Mouse (Mus musculus) heart, embryonic 15.5 days (tissue): ENCODE results near the gene Ttc22. TPM values are rescaled to one million over a fixed set of nuclear protein-coding genes. Genes with fewer than 3 reads are reported as not detected.

Source experiments
- ATAC-seq: fragments of 200-750 bp; cut with Nextera tagmentation; replicated peaks from 2 replicates; pipeline ENCODE4 v1.8.0; 2017; ENCODE audit warnings: low read depth, moderate TSS enrichment; ENCODE audit not compliant: insufficient number of reproducible peaks, insufficient read depth, low FRiP score
- H3K27ac ChIP-seq: fragments of 300-500 bp; sonication (generic); 2 replicates; pipeline ENCODE4 v1.5.1; 2015; ENCODE audit warnings: mild to moderate bottlenecking, inconsistent platforms
- H3K27me3 ChIP-seq: fragments of 300-500 bp; sonication (generic); 2 replicates; pipeline ENCODE4 v1.6.1; 2015; ENCODE audit warnings: inconsistent platforms
- H3K36me3 ChIP-seq: fragments of 300-500 bp; sonication (generic); 2 replicates; pipeline ENCODE4 v1.6.1; 2015; ENCODE audit warnings: mild to moderate bottlenecking, inconsistent platforms
- H3K4me1 ChIP-seq: fragments of 300-500 bp; sonication (generic); replicated peaks from 2 replicates; pipeline ENCODE4 v1.6.1; 2015; ENCODE audit warnings: inconsistent platforms
- H3K4me2 ChIP-seq: fragments of 300-500 bp; sonication (generic); 2 replicates; pipeline ENCODE4 v1.6.1; 2015; ENCODE audit warnings: inconsistent platforms, mild to moderate bottlenecking, moderate library complexity
- H3K4me3 ChIP-seq: fragments of 300-500 bp; sonication (generic); 2 replicates; pipeline ENCODE4 v1.5.1; 2015; ENCODE audit warnings: mild to moderate bottlenecking, inconsistent platforms
- H3K9ac ChIP-seq: fragments of 300-500 bp; sonication (generic); 2 replicates; pipeline ENCODE4 v1.6.1; 2015; ENCODE audit warnings: mild to moderate bottlenecking, inconsistent platforms
- H3K9me3 ChIP-seq: fragments of 300-500 bp; sonication (generic); replicated peaks from 2 replicates; pipeline ENCODE4 v1.6.1; 2016; ENCODE audit warnings: inconsistent platforms
- WGBS: fragments of 180-500 bp; shearing (Covaris S2); methylation state at CpG from one replicate; pipeline ENCODE4 v1.1.7; 2015; ENCODE audit warnings: mixed read lengths; 5-methylcytosine and 5-hydroxymethylcytosine counted together
- polyA plus RNA-seq: library from polyadenylated mRNA; unstranded; fragments of >200 nt; fragmentation: Nextera tagmentation; extraction: Ambion mirVana; gene quantifications from 2 replicates; pipeline ENCODE4 v1.2.1, GENCODE M21; 2015

Gene Ttc22
- polyA plus RNA-seq, 1 experiment from 2014 or later: 0.47 TPM

DNA sequence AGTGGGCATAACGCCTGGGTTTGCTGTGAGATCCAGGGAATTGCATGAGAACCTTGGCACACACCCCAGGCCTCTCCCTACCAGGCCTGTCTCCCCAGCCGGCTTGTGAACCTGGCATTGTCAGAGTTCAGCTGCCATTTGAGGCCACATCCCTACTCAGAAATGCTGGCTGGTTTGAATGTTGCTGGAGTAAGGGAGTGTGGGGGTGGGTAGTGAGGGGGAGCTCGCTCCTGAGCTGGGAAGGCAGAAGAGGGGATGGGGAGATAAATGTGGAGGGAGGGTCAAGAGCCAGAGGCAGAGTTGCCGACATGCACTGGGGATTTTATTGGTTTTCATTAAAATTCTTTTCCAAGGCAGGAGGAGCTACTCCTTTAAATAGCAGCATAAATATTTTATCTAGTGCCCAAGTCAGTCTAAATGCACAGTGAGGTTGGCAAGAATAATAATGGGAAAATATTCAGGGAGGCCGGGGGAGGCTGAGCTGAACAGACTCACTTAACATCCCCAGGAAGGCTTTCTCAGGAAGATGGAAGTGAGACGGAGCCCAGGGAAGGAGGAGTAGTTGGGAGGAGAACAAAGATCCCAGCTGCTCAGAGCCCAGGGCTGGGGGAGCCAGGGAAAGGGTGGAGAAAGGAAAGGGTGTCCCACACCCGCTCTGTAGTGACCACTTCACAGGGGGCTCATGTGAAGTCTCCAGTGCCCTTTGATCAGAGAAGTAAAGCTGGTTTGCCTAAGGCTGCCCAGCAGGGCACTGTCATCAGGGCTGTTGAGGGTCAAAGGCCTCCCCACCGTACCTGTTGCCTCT is 11.3 kb downstream of the Ttc22 start:
- Histone ChIP-seq H3K27ac (peak overlapping the region; percentile 46; the same call in 1 of the 2 replicates), H3K36me3 (no peaks in the 10 kb centered on the region), H3K4me1 (0 out of 2 replicates have a peak, but pooled peaks cover 11% of the 10 kb centered on the region), H3K4me3 (no peak overlapping the region), H3K27me3 (peaks cover 19% of the 10 kb centered on the region), H3K9me3 (no peaks in the 10 kb centered on the region), H3K9ac (no peak overlapping the region), H3K4me2 (no peak overlapping the region)
- WGBS: 28% methylated on average over 8 of the region's 8 CpGs
- no peak for ATAC-seq

DNA sequence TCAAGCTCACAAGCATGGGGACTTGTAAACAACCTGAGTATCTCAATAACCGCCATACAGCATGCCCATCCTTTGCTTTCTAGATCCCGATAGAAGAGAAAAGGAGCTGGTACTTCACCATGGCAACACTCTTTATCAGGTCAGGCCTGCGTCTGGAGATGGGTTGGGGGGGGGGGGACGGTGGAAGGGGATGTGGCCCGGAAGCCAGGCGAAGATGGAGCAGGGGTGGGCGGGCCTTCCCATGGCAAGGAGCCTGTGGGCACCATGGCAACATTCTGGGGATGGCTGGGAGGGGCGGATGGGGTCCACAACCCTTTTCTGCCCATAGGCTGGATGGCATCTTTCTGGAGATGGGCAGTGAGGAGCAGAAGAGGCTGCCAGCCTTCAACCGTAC is 11.9 kb downstream of the Ttc22 start:
- no peak overlapping the region for H3K4me3 ChIP-seq
- H3K36me3 ChIP-seq: no peaks in the 10 kb centered on the region
- 0 out of 2 replicates have a peak, but pooled peaks cover 11% of the 10 kb centered on the region for H3K4me1 ChIP-seq
- no peak for ATAC-seq
- H3K9me3 ChIP-seq: no peaks in the 10 kb centered on the region
- 35% methylated on average over 9 of the region's 9 CpGs for WGBS
- H3K27me3 ChIP-seq: peaks cover 17% of the 10 kb centered on the region
- H3K27ac ChIP-seq: peak overlapping the region; percentile 46; the same call in 1 of the 2 replicates
- no peak overlapping the region for H3K4me2 ChIP-seq
- no peak overlapping the region for H3K9ac ChIP-seq

DNA sequence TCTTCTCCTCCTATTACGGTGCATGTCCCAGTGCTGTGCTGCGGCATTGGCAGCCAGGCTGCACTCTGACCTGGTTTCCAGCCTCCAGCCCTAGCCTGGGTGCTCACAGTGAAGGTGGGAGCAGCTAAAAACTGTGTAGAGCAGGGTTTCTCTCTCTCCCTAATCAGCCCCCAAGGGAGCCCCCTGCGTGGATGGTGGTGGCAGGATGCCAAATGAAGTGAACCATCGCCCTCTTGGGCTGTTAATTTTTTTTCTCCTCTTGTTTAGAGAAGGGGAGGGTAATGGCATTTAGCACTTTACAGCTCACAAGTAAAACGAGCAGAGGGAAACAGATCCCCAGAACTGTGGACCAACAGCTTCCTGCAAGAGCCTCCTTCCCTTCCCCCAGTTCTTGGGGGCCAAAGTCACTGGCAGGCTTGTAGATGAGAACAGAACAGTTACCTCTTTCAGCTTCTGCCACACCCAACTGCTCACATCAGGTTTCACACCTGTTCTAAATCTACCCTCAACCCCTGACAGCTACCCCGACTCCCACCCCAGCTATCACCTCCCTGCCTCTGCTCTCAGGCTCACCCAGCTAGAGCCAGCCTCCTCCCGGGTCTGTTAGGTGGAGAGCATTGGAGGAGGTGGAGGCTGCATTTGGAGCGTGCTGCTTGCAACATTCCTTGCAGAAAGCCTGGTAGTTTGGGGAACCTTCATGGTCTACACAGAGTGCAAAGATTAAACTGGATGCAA is 21.4 kb downstream of the Ttc22 start:
- H3K4me1 ChIP-seq: peaks cover 7% of the 10 kb centered on the region
- no peak overlapping the region for H3K9ac ChIP-seq
- 19% methylated on average over 8 of the region's 8 CpGs for WGBS
- H3K9me3 ChIP-seq: no peaks in the 10 kb centered on the region
- H3K4me3 ChIP-seq: no peak overlapping the region
- peaks cover 10% of the 10 kb centered on the region for H3K27me3 ChIP-seq
- no peak for ATAC-seq
- no peaks in the 10 kb centered on the region for H3K36me3 ChIP-seq
- H3K27ac ChIP-seq: no peak overlapping the region
- no peak overlapping the region for H3K4me2 ChIP-seq

DNA sequence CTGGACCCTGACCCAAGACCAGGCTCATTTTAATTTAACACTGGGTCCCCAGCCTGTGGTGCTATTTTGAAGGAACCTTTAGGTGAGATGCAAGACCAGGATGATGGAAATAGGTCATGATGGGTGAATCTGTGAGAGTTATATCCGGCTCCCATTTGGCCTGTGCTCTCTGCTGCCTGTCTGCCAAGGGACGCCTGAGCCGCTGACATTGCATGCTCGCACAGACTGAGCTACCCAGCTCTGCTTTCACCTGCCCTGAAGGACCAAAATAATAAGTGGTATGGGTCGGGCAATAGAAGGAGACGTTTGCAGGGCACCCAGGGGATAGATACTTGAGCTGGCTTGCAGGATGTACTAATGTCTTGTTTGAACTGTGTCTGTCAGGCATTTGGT is 22.0 kb downstream of the Ttc22 start:
- no peak overlapping the region for H3K9ac ChIP-seq
- WGBS: 59% methylated on average over 6 of the region's 6 CpGs

DNA sequence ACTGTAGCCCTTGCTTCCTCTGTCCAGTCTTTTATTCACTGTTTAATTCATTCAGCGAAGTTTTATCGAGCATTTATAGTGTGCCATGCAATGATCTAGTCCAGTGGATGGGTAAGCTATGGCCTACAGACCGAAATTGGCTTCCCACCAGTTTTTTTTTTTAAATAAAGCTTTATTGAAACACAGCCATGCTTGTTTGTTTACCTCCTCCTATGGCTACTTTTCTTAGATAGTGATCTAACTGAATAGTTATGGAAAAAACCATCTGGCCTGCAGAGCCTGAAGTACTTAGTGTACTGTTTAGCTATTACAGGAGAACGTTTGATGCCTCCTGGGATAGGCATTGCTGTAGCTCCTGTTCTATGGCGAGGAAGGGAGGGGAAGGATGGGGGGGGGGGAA is 23.6 kb downstream of the Ttc22 start:
- no peak overlapping the region for H3K27ac ChIP-seq
- ATAC-seq: no peak
- peaks cover 7% of the 10 kb centered on the region for H3K4me1 ChIP-seq
- no peaks in the 10 kb centered on the region for H3K36me3 ChIP-seq
- no peak overlapping the region for H3K4me2 ChIP-seq
- H3K27me3 ChIP-seq: peaks cover 19% of the 10 kb centered on the region
- H3K4me3 ChIP-seq: no peak overlapping the region
- no peak overlapping the region for H3K9ac ChIP-seq
- H3K9me3 ChIP-seq: no peaks in the 10 kb centered on the region
- WGBS: 69% methylated on average over 5 of the region's 5 CpGs

More for the DNA sequence above, 22.0 kb downstream of the Ttc22 start:
- Histone ChIP-seq H3K4me1 (peaks cover 7% of the 10 kb centered on the region), H3K9me3 (no peaks in the 10 kb centered on the region), H3K4me2 (no peak overlapping the region), H3K4me3 (no peak overlapping the region), H3K27ac (no peak overlapping the region), H3K27me3 (peaks cover 16% of the 10 kb centered on the region), H3K36me3 (no peaks in the 10 kb centered on the region)
- no peak for ATAC-seq

DNA sequence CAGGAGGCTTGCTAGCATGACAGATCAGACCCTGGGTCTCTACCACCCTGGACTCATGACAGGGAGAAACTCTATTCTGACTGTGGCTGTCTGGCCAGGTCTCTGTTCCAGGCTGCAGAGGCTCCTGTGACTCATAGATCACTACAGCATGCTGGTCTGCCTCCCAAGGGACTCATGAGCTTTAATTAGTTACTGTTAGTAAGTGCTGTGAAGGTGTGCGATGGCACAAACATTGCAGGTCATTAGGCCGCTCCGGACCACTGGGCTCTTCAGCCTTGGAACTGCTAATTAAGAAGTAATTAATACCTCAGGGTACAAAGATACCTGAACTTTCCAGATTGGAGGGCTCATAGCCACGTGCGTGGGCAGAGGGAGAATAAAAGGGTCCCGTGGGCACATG is 24.9 kb downstream of the Ttc22 start:
- H3K36me3 ChIP-seq: no peaks in the 10 kb centered on the region
- H3K4me3 ChIP-seq: no peak overlapping the region
- H3K27ac ChIP-seq: no peak overlapping the region
- peaks cover 19% of the 10 kb centered on the region for H3K27me3 ChIP-seq
- H3K4me2 ChIP-seq: no peak overlapping the region
- WGBS: 74% methylated on average over 6 of the region's 6 CpGs
- no peak for ATAC-seq
- H3K9me3 ChIP-seq: no peaks in the 10 kb centered on the region
- no peak overlapping the region for H3K9ac ChIP-seq
- peaks cover 15% of the 10 kb centered on the region for H3K4me1 ChIP-seq

DNA sequence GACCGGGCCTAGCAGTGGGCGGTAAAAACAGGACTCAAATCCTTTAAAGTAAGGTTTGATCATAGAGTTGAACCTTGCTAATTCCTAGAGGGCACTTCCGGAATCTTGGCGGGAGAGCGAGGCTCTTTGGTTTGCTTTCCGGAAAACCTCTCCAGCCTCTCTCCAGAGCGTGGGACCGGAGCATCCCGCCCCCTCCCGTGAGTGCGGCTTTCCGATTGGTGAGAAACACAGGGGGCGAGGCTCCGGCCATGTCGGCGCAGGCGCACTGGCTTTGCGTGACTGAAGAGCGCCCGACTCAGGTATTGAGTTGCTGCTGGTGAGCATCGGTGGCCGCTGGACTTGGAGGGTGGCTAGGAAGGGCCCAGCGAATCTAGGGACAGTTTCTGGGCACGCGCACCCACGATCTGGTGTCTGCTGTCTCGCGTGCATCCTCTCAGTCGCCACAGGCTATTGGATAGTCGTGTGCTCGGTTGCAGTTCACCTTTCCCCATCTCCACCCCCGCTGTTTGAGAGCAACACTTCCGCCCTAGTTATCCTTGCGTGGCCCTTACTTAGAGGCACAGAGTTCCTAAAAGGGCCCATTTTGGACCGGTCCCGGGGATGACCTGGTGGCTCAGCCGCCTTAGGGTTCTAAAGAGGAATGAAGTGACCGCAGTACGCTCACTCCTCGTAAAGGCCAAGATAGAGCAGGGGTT is 28.7 kb downstream of the Ttc22 start, which contains the start of gene Pars2:
TSS of gene Pars2 (plus strand) at position 237 of the 695 bp plus-strand sequence.
- Histone ChIP-seq H3K4me3 (peak within 1 kb of the TSS; percentile 67), H3K27me3 (peaks cover 19% of the 10 kb centered on the region), H3K9me3 (no peaks in the 10 kb centered on the region), H3K9ac (peak within 1 kb of the TSS; percentile 64), H3K4me2 (peak within 1 kb of the TSS; percentile 89), H3K4me1 (peaks cover 7% of the 10 kb centered on the region), H3K27ac (peak within 1 kb of the TSS; percentile 48; the same call in 1 of the 2 replicates), H3K36me3 (peaks cover 8% of the 10 kb centered on the region; the same call in 1 of the 2 replicates)
- WGBS: 3% methylated on average over 40 of the region's 40 CpGs
- peak; percentile 99 for ATAC-seq

DNA sequence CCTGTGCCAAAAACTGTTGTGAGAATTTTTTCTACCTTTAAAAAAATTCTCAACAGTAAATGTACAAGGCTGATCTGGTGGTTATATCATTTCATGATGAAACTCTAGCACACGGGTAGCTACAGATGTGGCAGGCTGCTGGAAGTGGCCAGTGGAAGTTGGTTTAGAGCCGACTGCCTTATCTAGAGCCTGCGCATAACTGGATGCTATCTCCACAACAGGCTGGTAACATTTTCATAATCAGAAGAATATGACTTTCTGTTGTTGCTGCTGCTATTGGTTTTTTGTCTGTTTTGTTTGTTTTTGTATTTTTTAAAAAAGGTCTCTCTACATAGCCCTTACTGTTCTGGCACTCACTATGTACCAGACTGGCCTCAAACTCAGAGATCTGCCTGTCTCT is 30.3 kb downstream of the Ttc22 start:
- Histone ChIP-seq H3K4me2 (no peak overlapping the region), H3K36me3 (peaks cover 15% of the 10 kb centered on the region; the same call in 1 of the 2 replicates), H3K27ac (no peak overlapping the region), H3K27me3 (peaks cover 19% of the 10 kb centered on the region), H3K4me3 (no peak overlapping the region), H3K9ac (no peak overlapping the region), H3K4me1 (peaks cover 7% of the 10 kb centered on the region), H3K9me3 (no peaks in the 10 kb centered on the region)
- ATAC-seq: no peak
- WGBS: 87% methylated on average over 3 of the region's 3 CpGs

DNA sequence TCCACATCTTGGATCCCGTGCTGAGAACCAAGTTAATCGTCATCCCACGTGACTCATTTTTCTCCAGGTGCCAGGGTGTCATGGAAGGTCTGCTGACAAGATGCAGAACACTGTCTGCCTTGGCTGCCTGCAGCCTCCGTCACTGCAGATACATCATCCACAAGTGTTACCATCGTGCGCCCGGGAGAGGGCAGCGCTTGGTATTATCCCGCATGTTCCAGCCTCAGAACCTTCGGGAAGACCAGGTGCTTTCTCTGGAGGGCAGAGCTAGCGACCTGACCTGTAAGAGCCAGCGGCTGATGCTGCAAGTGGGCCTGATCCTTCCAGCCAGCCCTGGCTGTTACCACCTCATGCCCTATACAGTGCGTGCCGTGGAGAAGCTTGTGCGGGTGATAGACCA is 30.8 kb downstream of the Ttc22 start:
- Histone ChIP-seq H3K4me1 (peaks cover 7% of the 10 kb centered on the region), H3K4me2 (no peak overlapping the region), H3K9me3 (no peaks in the 10 kb centered on the region), H3K27ac (no peak overlapping the region), H3K9ac (no peak overlapping the region), H3K27me3 (peaks cover 14% of the 10 kb centered on the region), H3K36me3 (peaks cover 18% of the 10 kb centered on the region; the same call in 1 of the 2 replicates), H3K4me3 (no peak overlapping the region)
- ATAC-seq: no peak
- WGBS: 90% methylated on average over 15 of the region's 15 CpGs

DNA sequence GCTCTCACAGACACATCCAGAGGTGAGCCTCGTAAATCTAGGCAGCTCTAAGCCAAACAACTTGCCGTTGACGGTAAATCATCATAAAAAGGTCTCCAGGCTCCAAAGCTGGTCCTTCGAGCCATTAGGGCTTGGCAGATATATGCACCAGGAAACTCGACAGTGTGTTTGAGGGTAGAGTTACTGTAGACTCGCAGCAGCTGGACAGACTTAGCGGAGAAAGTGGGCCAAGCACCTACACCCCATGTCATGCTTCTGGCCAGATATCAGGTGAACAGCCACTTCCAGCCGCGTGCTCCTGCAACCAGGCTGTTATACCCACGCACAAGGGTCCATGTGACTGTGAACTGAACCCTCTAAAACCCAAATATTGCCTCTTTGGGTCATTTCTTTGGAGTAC is 33.4 kb downstream of the Ttc22 start:
- 83% methylated on average over 10 of the region's 10 CpGs for WGBS

DNA sequence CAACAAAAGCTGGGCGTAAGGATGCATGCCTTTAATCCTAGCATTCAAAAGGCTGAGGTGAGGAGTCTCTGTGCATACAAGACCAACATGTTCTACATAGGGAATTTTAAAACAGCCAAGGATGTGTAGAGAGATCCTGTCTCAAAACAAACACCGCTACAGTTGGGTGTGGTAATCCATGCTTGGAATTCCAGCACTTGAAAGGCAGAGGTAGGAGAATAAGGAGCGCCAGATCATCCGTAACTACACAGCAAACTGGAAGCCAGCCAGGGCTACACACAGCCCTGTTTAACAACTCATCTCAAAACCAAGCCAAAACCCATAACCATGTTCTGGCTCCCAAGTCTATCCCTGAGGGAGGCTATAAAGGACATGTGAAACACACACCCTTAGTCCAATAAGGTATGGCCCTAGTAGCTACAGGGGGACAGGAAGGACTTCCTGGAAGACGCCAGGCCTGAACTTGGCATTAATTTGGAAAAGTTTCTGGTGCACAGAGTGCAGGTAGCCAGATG is 41.8 kb downstream of the Ttc22 start:
- Histone ChIP-seq H3K27me3 (no peaks in the 10 kb centered on the region), H3K36me3 (peaks cover 94% of the 10 kb centered on the region), H3K4me1 (no peaks in the 10 kb centered on the region), H3K9ac (no peak overlapping the region), H3K9me3 (no peaks in the 10 kb centered on the region), H3K4me3 (no peak overlapping the region), H3K4me2 (no peak overlapping the region), H3K27ac (no peak overlapping the region)
- ATAC-seq: no peak
- 83% methylated on average over 5 of the region's 5 CpGs for WGBS

More for the DNA sequence above, 33.4 kb downstream of the Ttc22 start:
- Histone ChIP-seq H3K4me3 (no peak overlapping the region), H3K36me3 (peaks cover 35% of the 10 kb centered on the region), H3K27ac (no peak overlapping the region), H3K27me3 (no peaks in the 10 kb centered on the region), H3K4me2 (no peak overlapping the region), H3K9me3 (no peaks in the 10 kb centered on the region), H3K9ac (no peak overlapping the region), H3K4me1 (peaks cover 7% of the 10 kb centered on the region)
- ATAC-seq: no peak
